Mouse (Mus musculus): ENCODE results near the gene Ntm. TPM values are rescaled to one million over a fixed set of nuclear protein-coding genes. Genes with fewer than 3 reads are reported as not detected.

The Ntm gene
- polyA plus RNA-seq, 1 experiment, result not detected

DNA sequence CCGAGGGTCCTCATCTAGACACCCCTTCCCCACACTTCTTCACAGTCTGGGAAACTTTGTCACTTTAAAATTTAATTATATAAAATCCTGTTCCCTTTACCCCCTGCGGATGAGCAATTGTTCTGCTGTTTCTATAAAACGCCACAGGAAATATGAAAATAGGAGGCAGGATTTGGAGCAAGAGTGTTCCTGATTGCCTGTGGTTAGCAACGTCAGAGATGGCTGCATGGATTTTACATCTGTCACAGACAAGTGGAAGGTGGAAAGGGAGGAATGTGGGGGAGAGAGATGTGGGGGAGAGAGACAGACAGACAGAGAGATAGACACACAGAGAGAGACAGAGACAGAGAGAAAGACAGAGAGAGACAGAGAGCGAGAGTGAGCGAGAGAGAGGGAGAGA, 528.3 kb downstream of the Ntm start:
- no peak for TF ChIP-seq CTCF (IDR thresholded peaks at IDR 0.05; ENCODE audit: control insufficient read depth, insufficient read depth, insufficient read length)
- no peak for TF ChIP-seq MYOD1 (IDR thresholded peaks at IDR 0.05; ENCODE audit: control insufficient read depth, insufficient read length, low read depth)
- TF ChIP-seq MAX (IDR thresholded peaks at IDR 0.05), result no peak
- TF ChIP-seq MYOG (IDR thresholded peaks at IDR 0.05; ENCODE audit: control insufficient read depth, extremely low read depth, insufficient read length), result no peak
- TF ChIP-seq CEBPB (IDR thresholded peaks at IDR 0.05; ENCODE audit: low read depth), result no peak
- TF ChIP-seq USF1 (IDR thresholded peaks at IDR 0.05; ENCODE audit: low read depth), result no peak
- TF ChIP-seq FOSL1 (IDR thresholded peaks at IDR 0.05; ENCODE audit: insufficient read depth, low read length, poor library complexity, severe bottlenecking), result no peak
- H3K36me3 ChIP-seq (ENCODE audit: control insufficient read depth, insufficient read depth), result no peaks in the 10 kb centered on the region
- no peak overlapping the region for H3K4me3 ChIP-seq (ENCODE audit: insufficient read depth, poor library complexity, severe bottlenecking)
- no peaks in the 10 kb centered on the region for H3K79me2 ChIP-seq (ENCODE audit: control insufficient read depth, insufficient read depth)
- H3ac ChIP-seq (ENCODE audit: control insufficient read depth, insufficient read length, low read depth), result no peak overlapping the region
- H3K27me3 ChIP-seq (ENCODE audit: control insufficient read depth, insufficient read depth, insufficient read length), result no peaks in the 10 kb centered on the region
- H3K79me3 ChIP-seq (ENCODE audit: low read depth), result no peaks in the 10 kb centered on the region

DNA sequence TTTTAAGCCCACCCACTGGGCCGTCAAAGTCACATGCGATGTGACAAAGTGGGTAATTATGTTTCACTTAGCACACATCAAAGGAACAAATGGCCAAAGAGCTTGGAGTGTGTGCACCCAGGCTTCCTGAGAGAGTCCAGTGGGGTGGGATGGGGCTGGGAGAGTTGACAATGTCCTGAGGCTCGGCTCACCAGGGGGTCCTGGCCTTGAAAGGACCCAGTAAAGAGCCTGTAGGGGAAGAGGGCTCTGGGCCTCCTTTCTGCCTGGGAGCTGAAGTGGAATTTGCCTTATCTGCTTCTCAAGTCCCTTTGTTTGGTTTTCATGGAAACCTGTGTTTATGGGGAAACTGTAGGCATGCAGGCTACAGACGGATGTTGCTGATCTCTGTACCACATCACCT, 529.0 kb downstream of the Ntm start:
- H3K79me3 ChIP-seq (ENCODE audit: low read depth), result no peaks in the 10 kb centered on the region
- H3K36me3 ChIP-seq (ENCODE audit: control insufficient read depth, insufficient read depth), result no peaks in the 10 kb centered on the region
- no peaks in the 10 kb centered on the region for H3K27me3 ChIP-seq (ENCODE audit: control insufficient read depth, insufficient read depth, insufficient read length)
- no peaks in the 10 kb centered on the region for H3K79me2 ChIP-seq (ENCODE audit: control insufficient read depth, insufficient read depth)
- H3K4me3 ChIP-seq (ENCODE audit: insufficient read depth, poor library complexity, severe bottlenecking), result no peak overlapping the region
- no peak overlapping the region for H3ac ChIP-seq (ENCODE audit: control insufficient read depth, insufficient read length, low read depth)
- TF ChIP-seq FOSL1 (IDR thresholded peaks at IDR 0.05; ENCODE audit: insufficient read depth, low read length, poor library complexity, severe bottlenecking) (no peak), MAX (IDR thresholded peaks at IDR 0.05) (no peak), MYOD1 (IDR thresholded peaks at IDR 0.05; ENCODE audit: control insufficient read depth, insufficient read length, low read depth) (no peak), USF1 (IDR thresholded peaks at IDR 0.05; ENCODE audit: low read depth) (no peak), CEBPB (IDR thresholded peaks at IDR 0.05; ENCODE audit: low read depth) (no peak), CTCF (IDR thresholded peaks at IDR 0.05; ENCODE audit: control insufficient read depth, insufficient read depth, insufficient read length) (no peak)

- Histone ChIP-seq H3K36me3 (ENCODE audit: control insufficient read depth, insufficient read depth) (no peaks in the 10 kb centered on the region), H3K79me3 (ENCODE audit: low read depth) (no peaks in the 10 kb centered on the region), H3K27me3 (ENCODE audit: control insufficient read depth, insufficient read depth, insufficient read length) (no peaks in the 10 kb centered on the region), H3K4me3 (ENCODE audit: insufficient read depth, poor library complexity, severe bottlenecking) (no peak overlapping the region), H3ac (ENCODE audit: control insufficient read depth, insufficient read length, low read depth) (no peak overlapping the region), H3K79me2 (ENCODE audit: control insufficient read depth, insufficient read depth) (no peaks in the 10 kb centered on the region)
- TF ChIP-seq CEBPB (IDR thresholded peaks at IDR 0.05; ENCODE audit: low read depth) (no peak), CTCF (IDR thresholded peaks at IDR 0.05; ENCODE audit: control insufficient read depth, insufficient read depth, insufficient read length) (no peak), MAX (IDR thresholded peaks at IDR 0.05) (no peak), MYOD1 (IDR thresholded peaks at IDR 0.05; ENCODE audit: control insufficient read depth, insufficient read length, low read depth) (no peak), USF1 (IDR thresholded peaks at IDR 0.05; ENCODE audit: low read depth) (no peak), MYOG (IDR thresholded peaks at IDR 0.05; ENCODE audit: control insufficient read depth, extremely low read depth, insufficient read length) (no peak), FOSL1 (IDR thresholded peaks at IDR 0.05; ENCODE audit: insufficient read depth, low read length, poor library complexity, severe bottlenecking) (no peak)
Measured at GRCm38 (mm10) chr9:29433156-29433555, 529.8 kb downstream of the Ntm start.

- H3K4me3 ChIP-seq (ENCODE audit: insufficient read depth, poor library complexity, severe bottlenecking), result no peak overlapping the region
- no peak for TF ChIP-seq CTCF (IDR thresholded peaks at IDR 0.05; ENCODE audit: control insufficient read depth, insufficient read depth, insufficient read length)
- TF ChIP-seq USF1 (IDR thresholded peaks at IDR 0.05; ENCODE audit: low read depth), result no peak
- no peak for TF ChIP-seq CEBPB (IDR thresholded peaks at IDR 0.05; ENCODE audit: low read depth)
- TF ChIP-seq FOSL1 (IDR thresholded peaks at IDR 0.05; ENCODE audit: insufficient read depth, low read length, poor library complexity, severe bottlenecking), result no peak
- no peak for TF ChIP-seq MYOD1 (IDR thresholded peaks at IDR 0.05; ENCODE audit: control insufficient read depth, insufficient read length, low read depth)
- no peak for TF ChIP-seq MAX (IDR thresholded peaks at IDR 0.05)
- no peak for TF ChIP-seq MYOG (IDR thresholded peaks at IDR 0.05; ENCODE audit: control insufficient read depth, extremely low read depth, insufficient read length)
- no peak overlapping the region for H3ac ChIP-seq (ENCODE audit: control insufficient read depth, insufficient read length, low read depth)
- no peaks in the 10 kb centered on the region for H3K79me2 ChIP-seq (ENCODE audit: control insufficient read depth, insufficient read depth)
- H3K36me3 ChIP-seq (ENCODE audit: control insufficient read depth, insufficient read depth), result no peaks in the 10 kb centered on the region
- no peaks in the 10 kb centered on the region for H3K79me3 ChIP-seq (ENCODE audit: low read depth)
- no peaks in the 10 kb centered on the region for H3K27me3 ChIP-seq (ENCODE audit: control insufficient read depth, insufficient read depth, insufficient read length)
Measured at GRCm38 (mm10) chr9:29431590-29431989, 531.4 kb downstream of the Ntm start.

DNA sequence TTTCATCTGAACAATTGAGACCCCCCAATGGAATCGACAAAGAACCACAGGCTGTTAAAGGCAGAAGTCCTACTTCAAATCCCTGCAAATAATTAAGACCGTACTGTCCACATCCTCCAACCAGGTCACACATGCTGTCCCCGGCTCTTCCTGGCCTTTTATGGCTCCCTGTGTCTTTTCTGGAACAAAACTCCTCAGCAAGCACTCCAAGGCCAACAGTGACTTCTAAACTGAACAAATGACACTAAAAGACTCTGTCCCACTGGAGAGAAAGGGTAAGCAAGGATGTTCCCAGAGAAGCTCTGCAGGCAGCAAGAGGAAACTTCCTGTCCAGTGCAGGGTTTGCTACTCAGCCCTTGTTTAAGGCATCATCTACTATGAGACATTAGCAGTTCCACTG, 532.8 kb downstream of the Ntm start:
- TF ChIP-seq CEBPB (IDR thresholded peaks at IDR 0.05; ENCODE audit: low read depth) (no peak), MYOD1 (IDR thresholded peaks at IDR 0.05; ENCODE audit: control insufficient read depth, insufficient read length, low read depth) (no peak), CTCF (IDR thresholded peaks at IDR 0.05; ENCODE audit: control insufficient read depth, insufficient read depth, insufficient read length) (no peak), FOSL1 (IDR thresholded peaks at IDR 0.05; ENCODE audit: insufficient read depth, low read length, poor library complexity, severe bottlenecking) (no peak), MYOG (IDR thresholded peaks at IDR 0.05; ENCODE audit: control insufficient read depth, extremely low read depth, insufficient read length) (no peak), MAX (IDR thresholded peaks at IDR 0.05) (no peak), USF1 (IDR thresholded peaks at IDR 0.05; ENCODE audit: low read depth) (no peak)
- Histone ChIP-seq H3K27me3 (ENCODE audit: control insufficient read depth, insufficient read depth, insufficient read length) (no peaks in the 10 kb centered on the region), H3K36me3 (ENCODE audit: control insufficient read depth, insufficient read depth) (no peaks in the 10 kb centered on the region)

DNA sequence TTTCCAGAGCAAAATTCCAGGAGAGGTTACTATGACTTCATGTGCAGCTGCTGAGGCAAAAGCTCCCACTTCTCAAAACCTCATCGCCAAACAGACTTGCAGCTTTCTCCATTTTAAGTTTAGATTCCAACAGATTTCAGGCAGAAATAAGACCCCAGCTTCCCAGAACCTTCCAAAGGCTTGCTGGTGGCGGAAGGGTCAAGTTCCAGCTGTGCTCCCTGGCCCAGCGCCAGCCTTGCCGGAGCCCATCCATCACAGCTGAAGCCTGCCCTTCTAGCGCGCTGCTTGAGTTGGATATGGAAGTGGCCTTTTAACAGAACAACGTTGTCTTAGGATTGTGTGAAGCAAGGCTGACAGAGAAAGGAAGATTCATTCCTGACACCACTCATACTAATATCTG, 534.6 kb downstream of the Ntm start:
- H3K36me3 ChIP-seq (ENCODE audit: control insufficient read depth, insufficient read depth), result no peaks in the 10 kb centered on the region
- no peaks in the 10 kb centered on the region for H3K79me3 ChIP-seq (ENCODE audit: low read depth)
- no peak for TF ChIP-seq FOSL1 (IDR thresholded peaks at IDR 0.05; ENCODE audit: insufficient read depth, low read length, poor library complexity, severe bottlenecking)
- no peak for TF ChIP-seq MAX (IDR thresholded peaks at IDR 0.05)
- no peak for TF ChIP-seq CEBPB (IDR thresholded peaks at IDR 0.05; ENCODE audit: low read depth)
- no peak for TF ChIP-seq CTCF (IDR thresholded peaks at IDR 0.05; ENCODE audit: control insufficient read depth, insufficient read depth, insufficient read length)
- no peak for TF ChIP-seq MYOD1 (IDR thresholded peaks at IDR 0.05; ENCODE audit: control insufficient read depth, insufficient read length, low read depth)
- no peak for TF ChIP-seq USF1 (IDR thresholded peaks at IDR 0.05; ENCODE audit: low read depth)
- no peak for TF ChIP-seq MYOG (IDR thresholded peaks at IDR 0.05; ENCODE audit: control insufficient read depth, extremely low read depth, insufficient read length)
- no peaks in the 10 kb centered on the region for H3K27me3 ChIP-seq (ENCODE audit: control insufficient read depth, insufficient read depth, insufficient read length)
- no peaks in the 10 kb centered on the region for H3K79me2 ChIP-seq (ENCODE audit: control insufficient read depth, insufficient read depth)
- H3ac ChIP-seq (ENCODE audit: control insufficient read depth, insufficient read length, low read depth), result no peak overlapping the region
- no peak overlapping the region for H3K4me3 ChIP-seq (ENCODE audit: insufficient read depth, poor library complexity, severe bottlenecking)

More for the DNA sequence above, 532.8 kb downstream of the Ntm start:
- no peaks in the 10 kb centered on the region for H3K79me2 ChIP-seq (ENCODE audit: control insufficient read depth, insufficient read depth)
- H3K79me3 ChIP-seq (ENCODE audit: low read depth), result no peaks in the 10 kb centered on the region
- H3K4me3 ChIP-seq (ENCODE audit: insufficient read depth, poor library complexity, severe bottlenecking), result no peak overlapping the region
- H3ac ChIP-seq (ENCODE audit: control insufficient read depth, insufficient read length, low read depth), result no peak overlapping the region

Measured in C2C12 (cell line).